Mouse (Mus musculus) midbrain, embryonic 15.5 days (tissue): ENCODE measurements around the gene Hamp. TPM values are rescaled to one million over a fixed set of nuclear protein-coding genes. Genes with fewer than 3 reads are reported as not detected.
"Not testable (repeated sequence)": the region's sequence is repeated elsewhere in the genome, so short reads cannot be mapped to it uniquely, and the experiment has no call there.

Experiments
- ATAC-seq: fragments of 200-750 bp; cut with Nextera tagmentation; replicated peaks from 2 replicates; pipeline ENCODE4 v1.8.0; 2017; ENCODE audit warnings: moderate TSS enrichment
- H3K27ac ChIP-seq: fragments of 300-500 bp; sonication (generic); 2 replicates; pipeline ENCODE4 v1.5.1; 2015; ENCODE audit warnings: mild to moderate bottlenecking, inconsistent platforms
- H3K27me3 ChIP-seq: fragments of 300-500 bp; sonication (generic); replicated peaks from 2 replicates; pipeline ENCODE4 v1.6.1; 2015; ENCODE audit warnings: inconsistent platforms
- H3K36me3 ChIP-seq: fragments of 300-500 bp; sonication (generic); replicated peaks from 2 replicates; pipeline ENCODE4 v1.6.1; 2015; ENCODE audit warnings: inconsistent platforms
- H3K4me1 ChIP-seq: fragments of 300-500 bp; sonication (generic); 2 replicates; pipeline ENCODE4 v1.6.1; 2015; ENCODE audit warnings: inconsistent platforms
- H3K4me2 ChIP-seq: fragments of 300-500 bp; sonication (generic); 2 replicates; pipeline ENCODE4 v1.6.1; 2015; ENCODE audit warnings: inconsistent platforms, mild to moderate bottlenecking, moderate library complexity
- H3K4me3 ChIP-seq: fragments of 300-500 bp; sonication (generic); 2 replicates; pipeline ENCODE4 v1.5.1; 2015; ENCODE audit warnings: mild to moderate bottlenecking, inconsistent platforms
- H3K9ac ChIP-seq: fragments of 300-500 bp; sonication (generic); 2 replicates; pipeline ENCODE4 v1.6.1; 2015; ENCODE audit warnings: mild to moderate bottlenecking, inconsistent platforms
- H3K9me3 ChIP-seq: fragments of 300-500 bp; sonication (generic); 2 replicates; pipeline ENCODE4 v1.6.1; 2016; ENCODE audit warnings: inconsistent platforms
- WGBS: fragments of 180-500 bp; shearing (Covaris S2); methylation state at CpG from one replicate; pipeline ENCODE4 v1.1.7; 2015; ENCODE audit warnings: mixed read lengths; 5-methylcytosine and 5-hydroxymethylcytosine counted together
- polyA plus RNA-seq: library from polyadenylated mRNA; unstranded; fragments of >200 nt; fragmentation: Nextera tagmentation; extraction: Ambion mirVana; gene quantifications from 2 replicates; pipeline ENCODE4 v1.2.1, GENCODE M21; 2015

The Hamp gene
- polyA plus RNA-seq, 1 experiment from 2014 or later: not detected

DNA sequence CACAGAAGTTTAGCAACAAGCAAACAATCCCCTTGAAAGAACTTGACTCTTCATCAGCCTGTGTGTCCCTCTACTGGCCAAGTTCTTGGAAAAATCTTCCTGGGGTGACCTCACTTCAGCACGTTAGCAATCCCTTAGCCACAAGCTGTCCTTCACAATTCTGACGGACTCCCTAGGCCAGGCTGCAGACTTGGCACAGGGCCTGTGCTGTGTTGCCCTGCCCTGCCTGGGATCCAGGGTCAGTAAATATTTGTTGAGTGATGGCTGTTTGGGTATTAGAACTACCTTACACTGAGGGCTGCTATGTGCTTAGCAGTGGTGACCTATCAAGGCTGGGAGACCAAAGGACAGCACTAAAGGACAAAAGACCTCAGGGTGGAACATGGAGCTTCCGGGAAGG is 10.2 kb upstream of the Hamp start:
- Histone ChIP-seq H3K36me3 (peaks cover 36% of the 10 kb centered on the region; the same call in 1 of the 2 replicates), H3K9me3 (no peaks in the 10 kb centered on the region), H3K9ac (no peak overlapping the region), H3K27ac (no peak overlapping the region), H3K27me3 (no peaks in the 10 kb centered on the region), H3K4me3 (no peak overlapping the region), H3K4me1 (peaks cover 23% of the 10 kb centered on the region), H3K4me2 (no peak overlapping the region)
- no peak for ATAC-seq
- 71% methylated on average over 3 of the region's 3 CpGs for WGBS

GRCm38 (mm10) chr7:30953459-30953858 is 9.6 kb upstream of the Hamp start:
- Histone ChIP-seq H3K9ac (no peak overlapping the region), H3K4me3 (no peak overlapping the region), H3K9me3 (no peaks in the 10 kb centered on the region), H3K36me3 (peaks cover 39% of the 10 kb centered on the region; the same call in 1 of the 2 replicates), H3K4me1 (peaks cover 17% of the 10 kb centered on the region), H3K27me3 (no peaks in the 10 kb centered on the region), H3K4me2 (no peak overlapping the region), H3K27ac (no peak overlapping the region)
- no peak for ATAC-seq
- 91% methylated on average over 6 of the region's 6 CpGs for WGBS

DNA sequence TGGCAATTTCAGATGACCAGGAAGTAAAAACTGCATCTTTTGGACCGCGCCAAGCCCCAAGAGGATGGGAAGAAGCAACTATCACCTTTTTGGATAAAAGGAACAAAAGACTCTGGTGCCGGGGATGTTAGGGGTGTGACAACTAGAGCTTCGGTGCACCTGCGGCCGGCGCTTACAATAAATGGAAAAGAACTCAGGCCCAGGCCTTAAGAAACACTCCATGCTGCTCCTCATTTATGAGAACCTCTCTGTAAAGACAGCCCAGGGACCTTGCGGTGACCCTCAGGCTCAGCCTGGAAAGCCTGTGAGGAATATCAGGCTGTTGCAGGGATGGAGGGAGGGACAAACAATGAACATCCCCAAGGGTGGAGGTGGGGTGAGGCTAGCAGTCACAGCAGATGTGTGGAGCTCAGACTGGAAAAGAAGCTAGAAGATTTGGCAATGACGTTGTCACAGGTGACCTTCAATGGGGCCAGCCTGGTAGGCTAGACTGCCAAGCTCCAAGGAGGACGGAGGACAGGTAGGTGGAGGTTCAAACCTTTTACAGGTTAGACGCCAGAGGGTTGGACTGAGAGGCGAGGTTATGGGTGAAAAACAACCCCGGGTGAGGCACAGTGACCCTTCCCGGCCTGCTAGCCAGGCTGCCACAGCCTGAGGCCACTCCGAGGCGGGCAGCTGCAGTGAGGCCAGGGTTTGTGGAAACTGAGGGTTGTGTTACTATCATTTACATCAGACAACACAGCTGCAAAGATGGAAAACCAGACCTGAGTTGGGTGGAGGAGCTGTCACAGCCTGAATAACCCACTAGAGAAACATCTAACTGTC is 8.8 kb upstream of the Hamp start:
- peaks cover 39% of the 10 kb centered on the region; the same call in 1 of the 2 replicates for H3K36me3 ChIP-seq
- H3K9ac ChIP-seq: no peak overlapping the region
- no peak for ATAC-seq
- H3K4me1 ChIP-seq: peaks cover 9% of the 10 kb centered on the region
- no peaks in the 10 kb centered on the region for H3K27me3 ChIP-seq
- no peak overlapping the region for H3K4me3 ChIP-seq
- H3K4me2 ChIP-seq: no peak overlapping the region
- H3K27ac ChIP-seq: no peak overlapping the region
- WGBS: 95% methylated on average over 16 of the region's 16 CpGs
- H3K9me3 ChIP-seq: no peaks in the 10 kb centered on the region

DNA sequence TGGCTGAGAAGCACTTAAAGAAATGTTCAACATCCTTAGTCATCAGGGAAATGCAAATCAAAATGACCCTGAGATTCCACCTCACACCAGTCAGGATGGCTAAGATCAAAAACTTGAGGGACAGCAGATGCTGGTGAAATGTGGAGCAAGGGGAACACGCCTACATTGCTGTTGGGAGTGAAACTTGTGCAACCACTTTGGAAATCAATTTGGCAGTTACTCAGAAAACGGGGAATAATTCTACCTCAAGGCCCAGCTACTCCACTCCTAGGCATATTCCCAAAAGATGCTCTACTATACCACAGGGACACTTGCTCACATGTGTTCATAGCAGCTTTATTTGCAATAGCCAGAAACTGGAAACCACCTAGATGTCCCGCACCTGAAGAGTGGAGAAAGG is 6.1 kb upstream of the Hamp start:
- not testable (repeated sequence) for ATAC-seq, H3K9ac ChIP-seq, H3K27ac ChIP-seq, H3K9me3 ChIP-seq, H3K4me3 ChIP-seq, H3K27me3 ChIP-seq, H3K4me1 ChIP-seq, H3K4me2 ChIP-seq
- 95% methylated on average over 3 of the region's 3 CpGs for WGBS
- H3K36me3 ChIP-seq: peaks cover 39% of the 10 kb centered on the region; the same call in 1 of the 2 replicates

DNA sequence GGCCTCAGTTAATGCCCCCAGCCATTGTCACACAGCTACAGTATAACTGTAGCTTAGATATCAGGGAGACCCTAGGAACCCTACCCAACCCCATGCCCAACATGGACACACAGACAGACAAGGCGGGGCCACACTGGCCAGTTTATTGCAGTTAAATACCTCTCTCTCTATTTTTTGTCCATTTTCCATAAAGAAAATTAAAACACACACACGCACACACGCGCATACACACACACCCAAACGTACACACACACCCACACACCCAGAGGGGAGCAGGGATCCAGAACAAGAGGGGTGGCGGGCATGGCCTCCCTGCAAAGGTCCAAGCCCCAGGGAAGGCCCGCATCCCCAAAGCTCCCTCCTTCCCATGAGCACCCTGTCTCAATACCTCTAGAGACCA is 2.0 kb upstream of the Hamp start:
- H3K9me3 ChIP-seq: no peaks in the 10 kb centered on the region
- no peak overlapping the region for H3K4me2 ChIP-seq
- H3K9ac ChIP-seq: no peak overlapping the region
- H3K27ac ChIP-seq: no peak overlapping the region
- WGBS: 93% methylated on average over 7 of the region's 7 CpGs
- no peak for ATAC-seq
- no peaks in the 10 kb centered on the region for H3K27me3 ChIP-seq
- H3K4me3 ChIP-seq: no peak overlapping the region
- peaks cover 14% of the 10 kb centered on the region; the same call in 1 of the 2 replicates for H3K36me3 ChIP-seq
- no peaks in the 10 kb centered on the region for H3K4me1 ChIP-seq

DNA sequence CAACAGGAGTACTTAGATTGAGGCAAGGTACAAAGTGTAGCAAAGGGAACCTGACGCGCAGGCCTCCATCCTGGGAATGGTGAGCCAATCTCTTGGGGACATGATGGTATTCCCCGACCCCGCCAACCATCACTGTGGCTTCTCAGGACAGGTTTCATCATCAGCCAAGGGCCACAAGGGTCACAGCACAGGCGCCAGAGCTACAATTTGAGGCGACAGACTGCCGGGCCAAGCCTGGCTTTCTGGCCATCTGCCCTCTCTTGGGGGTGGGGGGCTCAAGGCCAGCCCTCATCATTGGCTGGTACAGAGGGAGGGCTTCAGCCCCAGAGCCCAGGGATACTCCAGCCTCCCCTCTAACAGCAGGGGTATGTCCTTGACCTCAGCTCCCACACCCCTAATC is 1.6 kb upstream of the Hamp start:
- H3K27ac ChIP-seq, ATAC-seq, H3K4me3 ChIP-seq, H3K4me2 ChIP-seq, H3K27me3 ChIP-seq, H3K9me3 ChIP-seq, H3K4me1 ChIP-seq, H3K9ac ChIP-seq: not testable (repeated sequence)
- H3K36me3 ChIP-seq: peaks cover 13% of the 10 kb centered on the region; the same call in 1 of the 2 replicates
- WGBS: 98% methylated on average over 7 of the region's 7 CpGs

GRCm38 (mm10) chr7:30944706-30945105 is 874 bp upstream of the Hamp start:
- not testable (repeated sequence) for H3K27ac ChIP-seq, H3K4me3 ChIP-seq, H3K4me2 ChIP-seq, H3K27me3 ChIP-seq, H3K9me3 ChIP-seq, H3K4me1 ChIP-seq, H3K9ac ChIP-seq, ATAC-seq
- WGBS: 88% methylated on average over 2 of the region's 2 CpGs
- H3K36me3 ChIP-seq: peaks cover 10% of the 10 kb centered on the region; the same call in 1 of the 2 replicates

- not testable (repeated sequence) for H3K4me3 ChIP-seq, H3K9me3 ChIP-seq, H3K4me2 ChIP-seq, H3K4me1 ChIP-seq, H3K36me3 ChIP-seq, H3K27me3 ChIP-seq, H3K27ac ChIP-seq, ATAC-seq, H3K9ac ChIP-seq
- WGBS: 52% methylated on average over 3 of the region's 3 CpGs
These were observed 1.5 kb downstream of the Hamp start for GRCm38 (mm10) chr7:30942365-30942764.

- not testable (repeated sequence) for H3K4me1 ChIP-seq, H3K9ac ChIP-seq, ATAC-seq, H3K27me3 ChIP-seq, H3K4me3 ChIP-seq, H3K9me3 ChIP-seq, H3K36me3 ChIP-seq, H3K4me2 ChIP-seq, H3K27ac ChIP-seq
- 94% methylated on average over 1 of the region's 1 CpGs for WGBS
These were observed 3.8 kb downstream of the Hamp start for GRCm38 (mm10) chr7:30940070-30940469.

GRCm38 (mm10) chr7:30935422-30936099 is 8.3 kb downstream of the Hamp start:
- ATAC-seq, H3K4me3 ChIP-seq, H3K9ac ChIP-seq, H3K36me3 ChIP-seq, H3K4me2 ChIP-seq, H3K9me3 ChIP-seq, H3K27ac ChIP-seq, H3K4me1 ChIP-seq, H3K27me3 ChIP-seq: not testable (repeated sequence)
- 80% methylated on average over 6 of the region's 6 CpGs for WGBS

DNA sequence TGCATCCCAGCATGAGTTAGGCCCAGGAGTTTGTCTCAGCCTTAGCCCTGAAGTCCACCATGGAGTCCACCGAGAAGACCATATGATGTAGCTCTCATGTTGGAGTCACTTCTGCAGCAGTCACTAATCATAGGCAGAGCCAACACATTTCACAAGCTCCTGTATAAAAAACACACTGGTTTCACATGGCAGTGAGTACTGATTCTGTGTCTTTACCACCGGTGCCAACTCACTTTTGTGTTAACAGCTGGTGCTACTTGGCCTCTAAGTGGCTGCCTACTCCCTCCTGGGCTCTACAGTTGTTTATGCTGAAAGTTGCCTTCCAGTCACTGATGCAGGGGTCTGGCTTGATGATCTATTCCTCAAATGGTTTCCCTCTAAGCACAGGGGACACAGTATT is 19.3 kb downstream of the Hamp start, which contains the start of gene Hamp2:
Gene Hamp2, minus strand, starts transcription at position 101 of the 400 bp plus-strand sequence.
- H3K9ac ChIP-seq, H3K27ac ChIP-seq, H3K36me3 ChIP-seq, H3K4me1 ChIP-seq, H3K4me2 ChIP-seq, H3K27me3 ChIP-seq, H3K4me3 ChIP-seq, ATAC-seq, H3K9me3 ChIP-seq: not testable (repeated sequence)
- 74% methylated on average over 2 of the region's 2 CpGs for WGBS

DNA sequence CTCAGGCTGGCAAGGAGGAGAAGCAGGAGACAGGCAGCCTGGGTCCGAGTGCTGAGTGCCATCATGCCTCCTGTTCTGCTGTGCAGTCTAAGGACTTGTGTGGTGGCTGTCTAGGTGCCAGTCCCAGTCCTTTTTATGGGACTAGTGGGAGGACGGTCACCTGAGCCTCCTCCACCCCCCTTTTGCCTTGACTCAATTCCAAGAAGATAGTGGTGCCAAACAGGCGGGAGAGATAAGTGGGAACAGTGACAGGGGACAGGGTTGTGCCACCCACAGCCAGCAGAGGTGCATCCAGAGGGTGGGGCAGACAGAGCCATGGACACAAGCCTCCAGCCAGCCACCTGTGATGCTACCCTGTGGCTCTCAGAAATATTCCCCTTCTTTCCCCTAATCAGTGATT is 19.8 kb downstream of the Hamp start:
- Histone ChIP-seq H3K4me3 (no peak overlapping the region), H3K27ac (no peak overlapping the region), H3K36me3 (no peaks in the 10 kb centered on the region), H3K27me3 (no peaks in the 10 kb centered on the region), H3K9ac (no peak overlapping the region), H3K4me2 (no peak overlapping the region), H3K4me1 (no peaks in the 10 kb centered on the region), H3K9me3 (no peaks in the 10 kb centered on the region)
- no peak for ATAC-seq
- 58% methylated on average over 3 of the region's 3 CpGs for WGBS

DNA sequence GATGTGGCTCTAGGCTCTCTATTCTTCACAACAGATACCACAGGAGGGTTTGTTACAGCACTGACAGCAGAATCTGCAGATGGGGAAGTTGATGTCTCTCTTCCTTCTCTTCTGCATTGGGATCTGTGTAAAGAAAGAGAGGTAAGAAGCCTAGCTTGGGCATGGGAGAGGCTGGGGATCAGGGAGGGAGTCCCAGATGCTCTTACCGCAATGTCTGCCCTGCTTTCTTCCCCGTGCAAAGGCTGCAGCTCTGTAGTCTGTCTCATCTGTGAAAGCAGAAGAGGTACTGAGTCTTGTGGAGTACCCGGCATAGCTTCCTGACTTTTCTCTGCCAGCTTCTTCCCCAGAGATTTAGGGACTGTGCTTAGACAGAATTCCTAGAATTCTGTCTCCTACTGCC is 21.3 kb downstream of the Hamp start:
- not testable (repeated sequence) for H3K36me3 ChIP-seq, ATAC-seq, H3K27me3 ChIP-seq, H3K4me3 ChIP-seq, H3K4me1 ChIP-seq, H3K9ac ChIP-seq, H3K27ac ChIP-seq, H3K9me3 ChIP-seq, H3K4me2 ChIP-seq
- WGBS: 56% methylated on average over 3 of the region's 3 CpGs
